Mouse (Mus musculus): ENCODE measurements around the gene Tbc1d22a. TPM values are rescaled to one million over a fixed set of nuclear protein-coding genes. Genes with fewer than 3 reads are reported as not detected.
A peak's percentile ranks its signal among the peaks of the same experiment; 100 is the strongest.

Tbc1d22a gene
- polyA plus RNA-seq, 1 experiment from 2014 or later: 37.9 TPM

DNA sequence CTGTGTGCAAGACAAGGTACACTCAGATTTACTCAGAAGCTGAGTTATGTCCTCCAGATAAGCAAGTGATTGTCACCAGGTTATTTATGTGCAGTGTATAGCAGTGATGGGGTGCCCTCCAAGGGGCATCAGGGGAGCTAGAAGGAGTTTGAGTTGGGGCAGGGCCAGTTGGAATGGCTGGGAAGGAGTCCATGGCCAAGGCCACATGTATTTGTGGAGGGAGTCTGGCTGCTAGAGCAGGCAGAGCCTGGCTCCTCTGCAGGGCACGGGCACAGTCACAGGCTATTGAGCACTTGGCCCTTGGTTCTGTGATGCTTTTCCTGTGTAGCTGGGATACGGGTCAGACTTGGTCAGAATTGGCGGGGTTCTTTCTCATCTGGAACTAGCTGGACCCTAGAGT is 80.2 kb downstream of the Tbc1d22a start:
- H3K27me3 ChIP-seq: no peaks in the 10 kb centered on the region
- no peak for DNase-seq (ENCODE audit: low read depth, low spot score)
- TF ChIP-seq CTCF (IDR thresholded peaks at IDR 0.05): no peak
- CTCF ChIA-PET: no interaction called here
- POLR2A ChIA-PET: no interaction called here
- ATAC-seq: no peak
- in situ Hi-C loops (cut with MboI; ENCODE audit: low pct_unique_long_range_greater_than_20kb): no loop called here

GRCm38 (mm10) chr15:86295722-86296288 is 81.5 kb downstream of the Tbc1d22a start:
- no peak for TF ChIP-seq CTCF (IDR thresholded peaks at IDR 0.05)
- ChIA-PET CTCF (no interaction called here), POLR2A (no interaction called here)
- in situ Hi-C loops (cut with MboI; ENCODE audit: low pct_unique_long_range_greater_than_20kb): no loop called here
- ATAC-seq (no peak), DNase-seq (ENCODE audit: low read depth, low spot score) (no peak)
- no peaks in the 10 kb centered on the region for H3K27me3 ChIP-seq

- ChIA-PET POLR2A (no interaction called here), CTCF (interaction anchor here (1.5 to 1.7 kb wide), 2 partner anchors 12 to 24 kb away, joined by 3 to 5 read pairs; no protein-coding TSS in a partner anchor)
- ATAC-seq (no peak), DNase-seq (ENCODE audit: low read depth, low spot score) (no peak)
- in situ Hi-C loops (cut with MboI; ENCODE audit: low pct_unique_long_range_greater_than_20kb): no loop called here
- TF ChIP-seq CTCF (IDR thresholded peaks at IDR 0.05): no peak
- H3K27me3 ChIP-seq: no peaks in the 10 kb centered on the region
Observed at GRCm38 (mm10) chr15:86297281-86297680, 83.0 kb downstream of the Tbc1d22a start.

- no peak for ATAC-seq
- no peak for TF ChIP-seq CTCF (IDR thresholded peaks at IDR 0.05)
- in situ Hi-C loops (cut with MboI; ENCODE audit: low pct_unique_long_range_greater_than_20kb): no loop called here
Observed at GRCm38 (mm10) chr15:86303876-86304275, 89.6 kb downstream of the Tbc1d22a start.

GRCm38 (mm10) chr15:86304861-86305260 is 90.6 kb downstream of the Tbc1d22a start:
- no peak for DNase-seq (ENCODE audit: low read depth, low spot score)
- no peak for TF ChIP-seq CTCF (IDR thresholded peaks at IDR 0.05)
- ChIA-PET POLR2A (interaction anchor here (0.5 kb wide), 1 partner anchor 27 kb away, joined by 7 read pairs; no protein-coding TSS in a partner anchor), CTCF (no interaction called here)
- no peak for ATAC-seq
- H3K27me3 ChIP-seq: no peaks in the 10 kb centered on the region
- in situ Hi-C loops (cut with MboI; ENCODE audit: low pct_unique_long_range_greater_than_20kb): no loop called here

More at GRCm38 (mm10) chr15:86303876-86304275, 89.6 kb downstream of the Tbc1d22a start:
- ChIA-PET CTCF (no interaction called here), POLR2A (no interaction called here)
- no peak for DNase-seq (ENCODE audit: low read depth, low spot score)
- no peaks in the 10 kb centered on the region for H3K27me3 ChIP-seq

DNA sequence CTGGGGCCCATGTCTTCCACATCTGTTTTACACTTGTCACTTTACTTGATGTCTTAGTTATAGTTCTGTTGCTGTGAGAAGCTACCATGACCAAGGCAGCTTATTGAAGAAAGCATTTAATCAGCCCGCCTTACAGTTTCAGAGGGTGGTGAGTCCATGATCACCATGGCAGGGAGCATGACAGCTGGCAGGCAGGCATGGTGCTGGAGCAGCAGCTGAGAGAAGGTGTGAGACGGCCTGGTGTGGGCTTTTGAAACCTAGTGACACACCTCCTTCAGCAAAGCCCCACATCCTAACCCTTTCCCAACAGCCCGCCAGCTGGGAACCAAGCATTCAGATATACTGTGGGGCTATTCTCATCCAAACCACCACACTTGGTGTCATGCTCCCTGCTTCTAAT is 91.0 kb downstream of the Tbc1d22a start:
- no peaks in the 10 kb centered on the region for H3K27me3 ChIP-seq
- ChIA-PET POLR2A (no interaction called here), CTCF (no interaction called here)
- in situ Hi-C loops (cut with MboI; ENCODE audit: low pct_unique_long_range_greater_than_20kb): no loop called here
- DNase-seq (ENCODE audit: low read depth, low spot score) (no peak), ATAC-seq (no peak)
- no peak for TF ChIP-seq CTCF (IDR thresholded peaks at IDR 0.05)

DNA sequence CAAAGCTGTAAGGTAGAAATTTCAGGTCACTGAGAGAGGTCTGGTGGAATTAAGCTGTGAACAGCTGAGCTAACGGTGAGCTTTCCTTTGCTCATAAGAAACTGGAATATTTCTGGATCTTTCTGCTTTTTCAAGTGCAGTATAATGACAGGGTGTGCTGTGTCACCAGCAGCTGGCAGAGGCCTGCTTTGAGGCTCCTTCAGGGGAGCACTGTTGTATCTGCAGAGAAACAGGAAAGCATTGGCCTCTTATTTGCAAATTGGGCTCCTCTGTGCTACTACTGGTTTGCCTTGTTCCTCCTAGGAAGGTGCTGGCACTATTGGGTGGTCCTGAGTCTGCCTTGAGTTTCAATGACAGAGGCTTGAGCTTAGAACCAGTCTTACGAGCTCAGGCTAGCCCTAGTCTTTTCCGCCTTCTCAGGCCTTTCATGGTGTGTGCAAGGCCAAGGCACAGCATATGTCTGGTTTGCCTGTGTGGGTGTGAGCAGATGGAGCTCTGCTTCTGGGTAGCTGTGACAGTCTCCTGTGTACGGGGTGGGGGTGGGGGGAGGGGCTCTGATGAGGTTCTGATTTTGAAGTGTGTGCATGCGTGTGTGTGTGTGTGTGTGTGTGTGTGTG is 95.1 kb downstream of the Tbc1d22a start:
- in situ Hi-C loops (cut with MboI; ENCODE audit: low pct_unique_long_range_greater_than_20kb): no loop called here
- ChIA-PET POLR2A (interaction anchor here (0.9 kb wide), 2 partner anchors 10 to 53 kb away, joined by 3 to 4 read pairs; no protein-coding TSS in a partner anchor), CTCF (interaction anchor here (1.0 to 2.0 kb wide), 2 partner anchors 10 to 22 kb away, joined by 3 to 8 read pairs; no protein-coding TSS in a partner anchor)
- DNase-seq (ENCODE audit: low read depth, low spot score) (no peak), ATAC-seq (no peak)
- no peak for TF ChIP-seq CTCF (IDR thresholded peaks at IDR 0.05)
- H3K27me3 ChIP-seq: no peaks in the 10 kb centered on the region

- ChIA-PET POLR2A (no interaction called here), CTCF (interaction anchor here (1.5 kb wide), 1 partner anchor 54 kb away, joined by 3 read pairs; no protein-coding TSS in a partner anchor)
- peak; percentile 87 for ATAC-seq
- no peak for TF ChIP-seq CTCF (IDR thresholded peaks at IDR 0.05)
- peak; percentile 43 for DNase-seq (ENCODE audit: low read depth, low spot score)
- H3K27me3 ChIP-seq: no peaks in the 10 kb centered on the region
- in situ Hi-C loops (cut with MboI; ENCODE audit: low pct_unique_long_range_greater_than_20kb): no loop called here
Observed at GRCm38 (mm10) chr15:86320803-86321510, 106.7 kb downstream of the Tbc1d22a start.

DNA sequence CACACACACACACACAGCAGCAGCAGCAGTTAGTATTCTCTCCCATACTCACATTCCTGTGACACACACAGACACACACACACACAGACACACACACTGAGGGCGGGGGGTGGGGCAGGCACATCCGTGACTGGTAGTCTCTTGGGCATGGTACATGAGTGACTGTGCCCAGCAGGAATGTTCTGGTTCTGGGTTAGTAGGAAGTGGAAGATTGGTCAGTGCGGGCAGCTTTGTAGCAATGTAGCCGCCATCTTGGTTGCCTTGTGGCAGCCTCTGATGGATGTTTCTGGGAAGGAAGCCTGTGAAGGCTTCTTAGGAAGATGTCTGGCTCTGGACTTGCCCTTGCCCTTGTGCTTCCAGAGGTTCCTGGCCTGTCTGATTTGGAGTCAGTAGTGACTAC is 112.1 kb downstream of the Tbc1d22a start:
- TF ChIP-seq CTCF (IDR thresholded peaks at IDR 0.05): no peak
- ATAC-seq: no peak
- no peaks in the 10 kb centered on the region for H3K27me3 ChIP-seq
- no peak for DNase-seq (ENCODE audit: low read depth, low spot score)
- POLR2A ChIA-PET: no interaction called here
- CTCF ChIA-PET: no interaction called here
- in situ Hi-C loops (cut with MboI; ENCODE audit: low pct_unique_long_range_greater_than_20kb): no loop called here

DNA sequence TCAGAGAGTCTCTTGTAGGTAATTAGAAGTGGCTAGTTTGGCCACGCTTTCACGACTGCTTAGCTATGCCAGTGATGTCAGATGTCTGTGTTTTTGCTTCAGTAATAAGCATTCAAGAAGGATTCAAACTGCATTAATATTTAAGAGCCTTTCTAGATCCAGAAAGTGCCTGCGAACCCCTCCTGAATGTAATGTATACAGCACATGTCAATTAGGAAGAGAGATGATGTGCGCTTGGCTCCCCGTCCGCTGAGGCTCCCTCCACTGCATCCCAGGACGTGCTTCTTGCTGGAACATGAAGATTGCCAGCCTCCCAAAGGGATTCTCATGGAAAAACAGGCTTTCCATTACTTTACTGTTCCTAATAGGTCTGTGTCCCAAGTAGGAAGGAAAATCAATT is 115.7 kb downstream of the Tbc1d22a start:
- no peak for ATAC-seq
- ChIA-PET POLR2A (no interaction called here), CTCF (interaction anchor here (1.3 to 2.7 kb wide), 2 partner anchors 11 to 12 kb away, joined by 3 to 6 read pairs; no protein-coding TSS in a partner anchor)
- no peak for DNase-seq (ENCODE audit: low read depth, low spot score)
- in situ Hi-C loops (cut with MboI; ENCODE audit: low pct_unique_long_range_greater_than_20kb): no loop called here
- no peak for TF ChIP-seq CTCF (IDR thresholded peaks at IDR 0.05)
- no peaks in the 10 kb centered on the region for H3K27me3 ChIP-seq

DNA sequence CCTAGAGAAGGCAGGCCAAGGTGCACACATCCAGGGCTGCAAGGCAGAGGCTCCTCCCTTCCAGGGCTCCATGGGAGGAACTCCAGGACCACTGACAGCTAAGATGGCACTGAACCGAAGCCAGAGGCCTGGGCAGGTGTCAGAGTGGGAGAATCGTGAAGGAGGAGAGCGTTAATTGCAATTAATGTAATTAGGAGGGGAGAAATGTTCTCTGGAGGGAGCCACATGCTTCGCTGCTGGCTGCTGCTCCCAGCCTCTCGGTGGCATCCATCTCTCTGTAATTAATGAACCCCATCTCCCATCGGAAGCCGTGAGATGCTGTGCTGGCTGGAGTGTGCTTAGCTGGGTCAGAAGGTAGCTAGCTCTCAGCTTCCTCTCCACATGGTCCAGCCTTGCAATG is 116.2 kb downstream of the Tbc1d22a start:
- POLR2A ChIA-PET: no interaction called here
- in situ Hi-C loops (cut with MboI; ENCODE audit: low pct_unique_long_range_greater_than_20kb): no loop called here
- CTCF ChIA-PET: interaction anchor here (1.1 to 2.7 kb wide), 2 partner anchors 10 to 21 kb away, joined by 3 to 6 read pairs; no protein-coding TSS in a partner anchor
- TF ChIP-seq CTCF (IDR thresholded peaks at IDR 0.05): no peak
- no peaks in the 10 kb centered on the region for H3K27me3 ChIP-seq
- ATAC-seq (no peak), DNase-seq (ENCODE audit: low read depth, low spot score) (no peak)

Measured in Patski (cell line).